Mouse (Mus musculus) midbrain, embryonic 10.5 days (tissue): ENCODE measurements at regions not wholly inside any gene's neighbourhood (a gene's known extent, or its start where the extent isn't known, plus 50 kb on each side); places are given as distances from the start of the nearest gene placed in this dataset.

ENCODE experiments used
- DNase-seq: peaks from one replicate; pipeline ENCODE4 v3.0.0-alpha.2; 2017; ENCODE audit warnings: low spot score
- H3K27ac ChIP-seq: fragments of 300-500 bp; sonication (generic); replicated peaks from 2 replicates; pipeline ENCODE4 v1.5.1; 2016; ENCODE audit warnings: mild to moderate bottlenecking
- H3K27me3 ChIP-seq: fragments of 300-500 bp; sonication (generic); 2 replicates; pipeline ENCODE4 v1.6.1; 2016; ENCODE audit warnings: low read depth, mild to moderate bottlenecking; ENCODE audit not compliant: poor library complexity, severe bottlenecking
- H3K36me3 ChIP-seq: fragments of 300-500 bp; sonication (generic); 2 replicates; pipeline ENCODE4 v1.6.1; 2016; ENCODE audit warnings: mild to moderate bottlenecking, moderate library complexity
- H3K4me1 ChIP-seq: fragments of 300-500 bp; sonication (generic); 2 replicates; pipeline ENCODE4 v1.6.1; 2016
- H3K4me3 ChIP-seq: fragments of 300-500 bp; sonication (generic); 2 replicates; pipeline ENCODE4 v1.5.1; 2016; ENCODE audit warnings: mild to moderate bottlenecking, moderate library complexity
- H3K9me3 ChIP-seq: fragments of 300-500 bp; sonication (generic); replicated peaks from 2 replicates; pipeline ENCODE4 v1.6.1; 2016; ENCODE audit warnings: mild to moderate bottlenecking
- WGBS: fragments of 180-500 bp; shearing (Covaris S2); methylation state at CpG from one replicate; pipeline ENCODE4 v1.1.7; 2016; 5-methylcytosine and 5-hydroxymethylcytosine counted together

DNA sequence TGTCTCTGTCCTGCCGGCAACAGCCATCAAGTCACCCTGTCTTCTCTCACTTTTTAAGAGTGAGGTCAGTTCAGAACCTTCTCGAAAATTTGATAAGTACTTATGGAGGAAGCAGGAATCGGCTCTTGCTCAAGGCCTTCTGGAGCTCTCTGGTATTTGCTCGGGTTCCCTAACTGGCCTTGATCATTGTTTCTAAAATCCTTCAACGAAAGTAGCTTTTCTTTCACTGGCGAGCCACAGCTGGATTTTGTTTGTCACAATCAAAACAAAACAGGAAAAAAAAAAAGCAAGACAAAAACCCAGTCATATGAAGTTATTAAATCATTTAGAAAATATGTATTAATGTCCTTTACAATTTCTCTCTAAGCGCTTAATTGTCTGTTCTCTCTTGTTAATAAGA lies 156.6 kb upstream of the Tex13c2 start:
- WGBS, result 83% methylated on average over 7 of the region's 7 CpGs
- DNase-seq, result no peak
- Histone ChIP-seq H3K27ac (no peak overlapping the region), H3K36me3 (no peaks in the 10 kb centered on the region), H3K4me1 (no peaks in the 10 kb centered on the region), H3K4me3 (no peak overlapping the region), H3K27me3 (no peaks in the 10 kb centered on the region), H3K9me3 (no peaks in the 10 kb centered on the region)

DNA sequence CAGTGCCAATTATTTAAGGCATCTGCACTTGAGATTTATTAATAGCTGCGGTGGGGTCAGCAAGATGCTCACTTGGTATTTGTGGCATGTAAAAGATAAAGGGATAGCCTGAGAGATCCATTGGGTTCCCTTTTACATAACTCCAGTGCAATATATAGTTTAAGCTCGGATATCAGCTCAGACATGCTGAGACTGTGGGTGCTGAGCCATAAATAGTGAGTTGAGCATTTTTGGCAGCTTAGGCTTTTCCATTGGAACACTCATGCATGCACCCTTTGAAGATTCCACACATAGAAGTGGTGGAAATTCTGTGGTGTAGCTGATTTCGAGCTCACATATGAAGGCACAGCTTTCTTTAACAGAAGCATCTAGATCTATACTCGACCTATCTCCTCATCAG lies 155.9 kb upstream of the Tex13c2 start:
- DNase-seq, result no peak
- 76% methylated on average over 4 of the region's 4 CpGs for WGBS
- Histone ChIP-seq H3K27me3 (no peaks in the 10 kb centered on the region), H3K27ac (no peak overlapping the region), H3K4me3 (no peak overlapping the region), H3K9me3 (no peaks in the 10 kb centered on the region), H3K36me3 (no peaks in the 10 kb centered on the region), H3K4me1 (no peaks in the 10 kb centered on the region)

DNA sequence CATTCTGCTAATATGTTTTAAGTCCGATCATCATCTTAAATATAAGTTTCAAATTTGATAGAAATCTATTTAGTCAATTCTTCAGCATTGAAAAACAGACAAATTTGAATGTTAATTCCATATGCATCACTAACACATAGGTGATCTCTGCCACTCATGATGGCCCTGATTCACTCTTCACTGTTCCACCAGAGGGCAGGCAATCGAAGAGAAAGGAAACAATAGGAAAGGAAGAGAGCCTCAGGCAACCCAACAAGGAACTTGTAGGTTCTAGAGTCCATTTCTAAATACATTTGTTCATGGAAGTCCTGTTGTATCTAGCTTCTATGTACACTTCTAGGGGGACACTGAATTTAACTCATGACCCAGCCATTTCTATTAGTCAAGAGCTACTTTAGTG lies 154.7 kb upstream of the Tex13c2 start:
- WGBS, result 89% methylated on average over 2 of the region's 2 CpGs

DNA sequence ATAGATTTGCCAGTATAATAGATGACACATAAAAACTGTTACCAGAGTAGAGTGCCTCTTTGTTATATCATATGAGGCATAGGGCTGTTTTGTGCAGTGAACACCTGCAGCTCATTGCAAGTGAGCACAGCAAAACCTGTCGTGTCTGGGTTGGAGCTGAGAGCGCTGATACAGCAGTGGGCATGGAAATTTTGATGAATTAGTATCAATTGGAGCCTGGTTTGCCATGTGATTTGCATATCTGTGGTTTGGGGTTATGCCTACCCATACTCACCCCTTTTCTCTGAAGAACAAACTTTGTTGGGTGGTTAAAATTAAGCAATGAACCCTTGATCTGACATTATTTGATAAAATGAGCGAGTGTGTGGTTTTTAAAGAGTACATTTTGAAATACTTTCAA lies 152.7 kb upstream of the Tex13c2 start:
- Histone ChIP-seq H3K36me3 (no peaks in the 10 kb centered on the region), H3K27ac (no peak overlapping the region), H3K9me3 (no peaks in the 10 kb centered on the region), H3K4me1 (peaks cover 3% of the 10 kb centered on the region), H3K4me3 (no peak overlapping the region), H3K27me3 (no peaks in the 10 kb centered on the region)
- no peak for DNase-seq
- WGBS, result 90% methylated on average over 3 of the region's 3 CpGs

More for the DNA sequence above, 154.7 kb upstream of the Tex13c2 start:
- Histone ChIP-seq H3K27me3 (no peaks in the 10 kb centered on the region), H3K27ac (no peak overlapping the region), H3K36me3 (no peaks in the 10 kb centered on the region), H3K4me3 (no peak overlapping the region), H3K4me1 (no peaks in the 10 kb centered on the region), H3K9me3 (no peaks in the 10 kb centered on the region)
- no peak for DNase-seq

DNA sequence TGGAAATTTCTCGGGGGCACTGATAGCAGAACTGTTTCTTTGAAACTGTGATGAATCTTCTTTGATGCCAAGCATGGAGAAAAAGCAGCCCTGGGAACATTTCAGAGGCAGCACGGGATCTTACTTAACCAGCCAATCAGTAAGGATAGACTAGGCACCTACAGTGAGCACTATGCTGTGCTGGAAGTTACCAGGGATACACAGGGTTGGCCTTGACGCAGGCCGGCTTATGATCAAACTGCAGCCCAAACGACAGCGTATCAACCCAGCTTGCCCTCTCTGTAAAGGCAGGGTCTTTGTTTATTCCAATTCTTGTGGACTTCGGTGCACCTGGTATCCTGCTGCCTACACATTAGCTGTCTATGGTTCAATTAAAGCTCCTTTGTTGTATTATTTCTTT lies 147.1 kb upstream of the Tex13c2 start:
- no peaks in the 10 kb centered on the region for H3K9me3 ChIP-seq
- H3K27me3 ChIP-seq, result no peaks in the 10 kb centered on the region
- H3K4me1 ChIP-seq, result peaks cover 30% of the 10 kb centered on the region
- peak; percentile 19 for DNase-seq
- 37% methylated on average over 7 of the region's 7 CpGs for WGBS
- no peaks in the 10 kb centered on the region for H3K36me3 ChIP-seq
- no peak overlapping the region for H3K4me3 ChIP-seq
- H3K27ac ChIP-seq, result peak overlapping the region; percentile 78

DNA sequence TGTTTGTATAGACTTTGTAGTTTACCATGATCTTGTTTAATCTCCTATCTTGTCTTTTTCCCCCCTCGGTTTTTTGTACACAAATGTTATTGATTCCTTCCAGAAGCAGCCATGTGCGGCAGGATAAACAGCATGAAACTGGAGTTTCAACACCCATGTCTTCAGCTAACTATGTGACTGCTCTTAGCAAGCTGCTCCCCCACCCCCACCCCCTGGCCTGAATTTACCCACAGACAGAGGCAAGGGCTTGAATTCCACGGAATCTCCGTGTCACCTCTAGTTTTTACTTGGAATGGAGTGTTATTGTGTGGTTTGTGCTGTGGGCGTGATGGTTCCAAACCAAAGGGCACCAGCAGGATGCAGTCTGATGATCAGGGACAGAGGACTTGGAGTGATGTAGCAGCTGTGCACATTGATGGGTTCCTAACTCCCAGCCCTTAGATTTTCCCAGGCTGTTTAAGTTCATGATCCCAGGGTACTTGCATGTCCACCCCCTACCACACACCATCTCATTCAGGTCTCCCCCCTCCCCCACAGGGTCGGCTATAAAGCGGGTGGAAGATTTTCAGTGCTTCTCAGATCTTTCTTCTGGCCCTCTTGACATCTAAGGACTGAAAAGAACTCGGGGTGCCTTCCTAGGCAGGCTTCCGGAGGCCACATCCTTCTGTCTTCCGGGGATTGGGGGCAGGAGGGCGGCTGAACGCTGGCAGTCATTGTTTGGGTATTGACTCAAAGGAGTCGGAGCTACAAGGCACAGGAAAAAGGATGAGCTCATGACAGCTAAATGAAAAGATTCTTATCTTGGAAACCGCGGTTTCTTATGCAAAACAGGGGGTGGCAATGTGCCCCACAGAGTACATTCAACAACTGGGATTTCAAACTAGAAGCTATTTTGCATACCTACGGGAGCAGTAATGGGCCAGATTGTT lies 146.3 kb upstream of the Tex13c2 start:
- no peaks in the 10 kb centered on the region for H3K27me3 ChIP-seq
- peak; percentile 73 for DNase-seq

DNA sequence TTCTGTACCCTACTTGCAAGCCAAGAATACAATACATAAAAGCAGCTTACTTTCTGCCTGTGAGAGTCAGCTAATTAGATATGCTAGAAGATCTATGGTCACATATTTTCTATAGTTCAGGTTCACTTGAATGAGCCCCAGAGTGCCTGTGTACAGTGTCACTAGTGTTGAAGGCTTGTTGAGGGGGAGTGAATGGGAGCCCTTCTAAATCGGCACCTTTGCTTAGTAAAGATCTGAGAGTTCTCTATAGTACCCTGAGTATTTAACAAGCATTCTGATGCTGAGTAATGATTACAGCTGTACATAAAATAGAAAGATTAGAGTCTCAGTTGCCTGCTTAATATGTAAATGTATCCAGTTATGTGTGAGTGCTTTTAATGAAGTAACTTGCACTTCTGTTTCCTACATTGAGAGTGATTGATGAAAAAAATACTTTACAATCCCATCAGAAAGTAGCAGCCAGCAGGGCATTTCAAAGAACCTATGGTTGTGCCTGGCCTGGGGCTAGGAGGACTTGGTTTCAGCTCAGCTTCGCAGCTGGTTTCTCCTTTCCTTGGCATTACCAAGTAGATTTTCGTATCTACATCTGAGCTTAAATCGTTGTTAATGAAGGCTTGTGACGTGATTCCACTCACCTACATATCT lies 136.8 kb upstream of the Tex13c2 start:
- Histone ChIP-seq H3K4me1 (peaks cover 10% of the 10 kb centered on the region; the same call in 1 of the 2 replicates), H3K27me3 (peaks cover 3% of the 10 kb centered on the region; the same call in 1 of the 2 replicates), H3K9me3 (no peaks in the 10 kb centered on the region), H3K4me3 (no peak overlapping the region), H3K36me3 (no peaks in the 10 kb centered on the region), H3K27ac (no peak overlapping the region; the same call in 1 of the 2 replicates)
- 75% methylated on average over 5 of the region's 5 CpGs for WGBS
- no peak for DNase-seq

More for the DNA sequence above, 146.3 kb upstream of the Tex13c2 start:
- H3K9me3 ChIP-seq, result no peaks in the 10 kb centered on the region
- H3K27ac ChIP-seq, result peak overlapping the region; percentile 78
- H3K4me3 ChIP-seq, result peak overlapping the region; percentile 24; the same call in 1 of the 2 replicates
- WGBS, result 18% methylated on average over 16 of the region's 16 CpGs
- peaks cover 30% of the 10 kb centered on the region for H3K4me1 ChIP-seq
- H3K36me3 ChIP-seq, result no peaks in the 10 kb centered on the region

DNA sequence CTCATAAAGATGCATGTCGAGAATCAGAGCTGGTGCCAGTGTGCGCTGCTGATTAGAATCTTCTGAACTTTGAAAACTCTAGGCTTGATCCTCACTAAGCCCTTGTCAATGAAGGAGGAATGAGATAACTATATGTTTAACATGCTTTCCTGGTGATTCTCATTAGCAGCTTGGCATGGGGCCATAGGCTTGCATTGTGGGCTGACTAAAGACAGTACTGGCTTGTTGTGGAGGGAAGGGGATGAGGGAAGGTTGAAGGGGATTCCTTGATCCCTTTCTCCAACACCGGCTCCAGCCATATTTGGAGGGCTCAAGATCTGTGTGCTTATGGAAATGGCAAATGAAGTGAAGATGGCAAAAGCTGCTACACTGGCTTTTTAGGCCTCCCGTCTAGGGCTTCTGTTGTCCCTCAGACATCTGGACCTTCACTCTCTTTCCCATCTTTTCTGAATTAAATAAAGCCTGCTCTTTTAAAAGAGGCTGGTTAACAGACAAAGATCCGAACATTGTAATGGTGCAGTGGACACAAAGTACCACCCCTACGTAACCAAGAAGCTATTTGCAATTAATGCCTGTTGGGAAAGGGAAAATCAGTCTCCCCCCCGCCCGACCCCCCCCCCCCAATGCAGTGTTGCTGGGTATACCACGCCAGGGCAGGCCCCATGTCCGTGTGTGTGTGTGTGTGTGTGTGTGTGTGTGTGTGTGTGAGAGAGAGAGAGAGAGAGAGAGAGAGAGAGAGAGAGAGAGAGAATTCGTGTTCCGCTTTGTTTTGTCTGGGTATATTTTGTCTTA lies 129.9 kb upstream of the Tex13c2 start:
- WGBS, result 23% methylated on average over 12 of the region's 12 CpGs
- Histone ChIP-seq H3K4me3 (peak overlapping the region; percentile 35), H3K36me3 (no peaks in the 10 kb centered on the region), H3K27ac (peak overlapping the region; percentile 82), H3K27me3 (peaks cover 8% of the 10 kb centered on the region; the same call in 1 of the 2 replicates), H3K4me1 (peaks cover 23% of the 10 kb centered on the region), H3K9me3 (no peaks in the 10 kb centered on the region)
- DNase-seq, result peak; percentile 34

DNA sequence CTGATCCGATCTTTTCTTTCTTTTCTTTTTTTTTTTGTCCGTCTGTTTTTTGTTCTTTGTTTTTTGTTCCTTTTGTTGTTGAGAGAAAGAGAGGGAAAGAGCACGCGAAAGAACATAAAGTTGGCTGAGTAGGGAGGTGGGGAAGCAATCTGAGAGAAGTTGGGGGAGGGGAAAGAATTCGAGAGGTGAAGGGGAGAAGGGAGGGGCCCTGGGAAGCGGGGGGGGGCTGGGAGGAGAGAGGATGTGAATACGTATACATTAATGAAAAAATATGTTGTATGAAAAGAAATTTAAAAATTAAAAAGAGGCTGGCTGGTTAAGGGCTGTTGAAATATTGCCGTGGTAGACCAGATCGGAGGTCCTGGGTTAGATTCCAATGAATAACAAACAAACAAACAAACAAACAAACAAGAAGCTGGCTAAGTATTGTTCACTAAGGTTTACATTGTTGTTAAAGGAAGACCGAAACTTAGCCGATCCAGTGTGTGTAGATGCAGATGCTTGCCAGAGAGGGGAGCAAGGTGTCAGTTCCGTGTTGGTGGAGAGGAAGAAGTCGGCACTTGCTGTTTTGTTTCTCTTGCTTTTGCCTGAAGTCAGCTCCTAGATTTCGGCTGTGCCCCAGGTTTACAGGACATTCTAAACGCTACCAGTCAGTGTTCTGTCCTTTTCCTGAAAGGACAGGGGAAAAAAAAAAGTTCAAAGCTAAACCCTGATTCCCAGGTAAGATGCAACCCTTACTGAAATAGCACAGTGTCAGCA lies 129.1 kb upstream of the Tex13c2 start:
- 23% methylated on average over 15 of the region's 15 CpGs for WGBS
- H3K4me1 ChIP-seq, result peaks cover 23% of the 10 kb centered on the region
- no peaks in the 10 kb centered on the region for H3K9me3 ChIP-seq
- H3K4me3 ChIP-seq, result peak overlapping the region; percentile 35
- no peaks in the 10 kb centered on the region for H3K36me3 ChIP-seq
- peak overlapping the region; percentile 82 for H3K27ac ChIP-seq
- peak; percentile 38 for DNase-seq
- H3K27me3 ChIP-seq, result peaks cover 8% of the 10 kb centered on the region; the same call in 1 of the 2 replicates

DNA sequence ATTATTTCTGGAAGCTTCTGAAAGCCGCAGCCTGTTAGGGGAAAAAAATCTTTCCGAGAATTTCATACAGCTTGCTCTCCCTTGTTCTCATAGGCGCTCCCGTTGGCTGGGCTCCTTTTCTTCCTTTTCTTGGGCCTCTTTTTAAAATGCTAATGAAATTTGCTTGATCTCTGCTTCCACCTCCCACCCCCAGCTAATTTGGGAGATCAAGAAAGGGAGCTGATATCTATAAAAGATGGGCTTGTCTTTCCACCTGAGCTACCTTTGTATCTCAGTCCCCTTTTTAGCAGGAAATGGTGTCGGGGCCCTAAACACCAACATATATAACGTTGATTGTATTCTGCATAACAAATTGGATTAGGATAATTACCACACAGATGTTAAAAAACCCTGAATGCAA lies 128.5 kb upstream of the Tex13c2 start:
- peak overlapping the region; percentile 82 for H3K27ac ChIP-seq
- H3K4me3 ChIP-seq, result peak overlapping the region; percentile 35
- 28% methylated on average over 6 of the region's 6 CpGs for WGBS
- DNase-seq, result peak; percentile 15
- H3K36me3 ChIP-seq, result no peaks in the 10 kb centered on the region
- peaks cover 23% of the 10 kb centered on the region for H3K4me1 ChIP-seq
- peaks cover 8% of the 10 kb centered on the region; the same call in 1 of the 2 replicates for H3K27me3 ChIP-seq
- H3K9me3 ChIP-seq, result no peaks in the 10 kb centered on the region

DNA sequence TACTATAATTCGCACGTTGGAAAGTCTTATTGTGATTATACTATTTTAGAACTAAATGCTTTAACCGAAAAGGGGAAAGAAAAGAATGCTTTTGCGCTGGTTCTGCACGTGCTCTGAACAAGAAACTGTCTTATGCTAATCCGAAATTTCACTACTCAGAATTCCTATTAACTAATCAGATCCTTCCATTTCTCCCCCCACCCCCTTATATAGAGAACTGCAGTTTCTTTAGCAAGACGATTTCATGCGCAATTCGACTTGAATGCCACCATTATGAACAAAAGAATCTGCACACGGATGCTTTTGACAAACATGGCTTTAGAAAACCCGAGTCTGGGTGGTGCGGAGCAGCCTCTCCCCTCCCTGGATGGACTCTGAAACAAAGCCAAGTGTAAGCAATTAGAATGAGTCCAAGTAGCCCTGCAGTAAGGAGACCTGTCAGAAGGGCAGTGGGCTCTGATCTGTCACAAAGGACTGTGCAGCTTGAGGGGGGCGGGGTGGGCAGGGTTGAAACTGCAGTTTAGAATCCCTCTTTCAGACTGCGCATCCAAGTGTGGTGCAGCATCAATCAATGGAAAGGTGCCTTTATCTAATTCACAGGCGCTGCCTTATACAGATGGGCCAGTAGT lies 128.0 kb upstream of the Tex13c2 start:
- H3K27ac ChIP-seq, result peak overlapping the region; percentile 82
- WGBS, result 25% methylated on average over 15 of the region's 15 CpGs

More for the DNA sequence above, 128.0 kb upstream of the Tex13c2 start:
- Histone ChIP-seq H3K4me1 (peaks cover 23% of the 10 kb centered on the region), H3K36me3 (no peaks in the 10 kb centered on the region), H3K4me3 (peak overlapping the region; percentile 35), H3K9me3 (no peaks in the 10 kb centered on the region), H3K27me3 (peaks cover 8% of the 10 kb centered on the region; the same call in 1 of the 2 replicates)
- DNase-seq, result peak; percentile 54
